Mouse (Mus musculus) hindbrain, embryonic 13.5 days (tissue): ENCODE data around the gene Spats1. TPM values are rescaled to one million over a fixed set of nuclear protein-coding genes. Genes with fewer than 3 reads are reported as not detected.

ENCODE experiments used
- ATAC-seq: fragments of 200-750 bp; cut with Nextera tagmentation; 2 replicates; pipeline ENCODE4 v1.8.0; 2017; ENCODE audit warnings: moderate TSS enrichment; ENCODE audit not compliant: low FRiP score
- H3K27ac ChIP-seq: fragments of 300-500 bp; sonication (generic); 2 replicates; pipeline ENCODE4 v1.5.1; 2015; ENCODE audit warnings: inconsistent platforms, mild to moderate bottlenecking, moderate library complexity
- H3K27me3 ChIP-seq: fragments of 300-500 bp; sonication (generic); 2 replicates; pipeline ENCODE4 v1.6.1; 2015; ENCODE audit warnings: mild to moderate bottlenecking, inconsistent platforms
- H3K36me3 ChIP-seq: fragments of 300-500 bp; sonication (generic); 2 replicates; pipeline ENCODE4 v1.6.1; 2015; ENCODE audit warnings: mild to moderate bottlenecking, inconsistent platforms
- H3K4me1 ChIP-seq: fragments of 300-500 bp; sonication (generic); replicated peaks from 2 replicates; pipeline ENCODE4 v1.6.1; 2015; ENCODE audit warnings: inconsistent platforms
- H3K4me2 ChIP-seq: fragments of 300-500 bp; sonication (generic); 2 replicates; pipeline ENCODE4 v1.6.1; 2015; ENCODE audit warnings: inconsistent platforms, mild to moderate bottlenecking, moderate library complexity
- H3K4me3 ChIP-seq: fragments of 300-500 bp; sonication (generic); 2 replicates; pipeline ENCODE4 v1.5.1; 2015; ENCODE audit warnings: mild to moderate bottlenecking, inconsistent platforms
- H3K9ac ChIP-seq: fragments of 300-500 bp; sonication (generic); 2 replicates; pipeline ENCODE4 v1.6.1; 2015; ENCODE audit warnings: mild to moderate bottlenecking, inconsistent platforms
- H3K9me3 ChIP-seq: fragments of 300-500 bp; sonication (generic); 2 replicates; pipeline ENCODE4 v1.6.1; 2016; ENCODE audit warnings: inconsistent platforms
- WGBS: fragments of 180-500 bp; shearing (Covaris S2); methylation state at CpG from one replicate; pipeline ENCODE4 v1.1.7; 2015; 5-methylcytosine and 5-hydroxymethylcytosine counted together
- polyA plus RNA-seq: library from polyadenylated mRNA; unstranded; fragments of >200 nt; fragmentation: Nextera tagmentation; extraction: Ambion mirVana; gene quantifications from 2 replicates; pipeline ENCODE4 v1.2.1, GENCODE M21; 2015

The Spats1 gene
- polyA plus RNA-seq, 1 experiment from 2014 or later = 2.1 TPM

DNA sequence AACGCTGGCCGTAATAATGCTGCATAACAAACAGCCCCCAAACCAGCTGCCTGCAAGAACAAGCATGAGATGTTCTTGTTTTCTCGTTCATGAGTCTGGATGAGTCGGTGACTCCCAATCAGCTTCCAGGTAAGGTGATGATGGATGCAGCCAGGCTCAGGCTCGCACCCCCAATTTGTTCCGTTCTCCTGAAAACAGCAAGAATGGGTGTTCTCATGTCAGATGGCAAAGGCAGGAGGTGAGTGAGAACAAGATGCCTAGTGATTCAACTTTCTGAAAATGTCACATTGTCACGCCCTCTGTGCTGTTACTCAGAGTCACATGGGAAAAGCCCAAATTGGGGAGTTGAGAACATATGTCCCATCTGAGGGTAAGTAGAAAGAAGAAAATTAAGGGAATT, 10.4 kb upstream of the Spats1 start:
- Histone ChIP-seq H3K9ac (no peak overlapping the region), H3K9me3 (peaks cover 10% of the 10 kb centered on the region), H3K4me3 (no peak overlapping the region), H3K4me1 (no peaks in the 10 kb centered on the region), H3K27ac (no peak overlapping the region), H3K36me3 (no peaks in the 10 kb centered on the region), H3K27me3 (0 out of 2 replicates have a peak, but pooled peaks cover 2% of the 10 kb centered on the region), H3K4me2 (no peak overlapping the region)
- ATAC-seq = no peak
- WGBS = 90% methylated on average over 7 of the region's 7 CpGs

DNA sequence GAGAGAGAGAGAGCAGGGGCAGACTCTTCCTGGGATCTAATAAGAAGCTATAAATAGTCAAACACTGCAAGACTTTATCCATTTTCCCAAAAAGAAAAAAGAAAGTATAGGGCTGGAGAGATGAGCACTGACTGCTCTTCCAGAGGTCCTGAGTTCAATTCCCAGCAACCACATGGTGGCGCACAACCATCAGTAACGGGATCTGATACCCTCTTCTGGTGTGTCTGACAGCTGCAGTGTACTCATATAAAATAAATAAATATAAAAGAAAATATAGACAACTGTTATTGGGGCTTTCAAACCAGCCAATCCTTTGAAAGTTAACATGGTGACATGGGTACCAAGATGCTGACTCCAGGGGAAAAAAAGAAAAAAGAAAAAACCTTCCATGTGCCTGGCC, 5.2 kb upstream of the Spats1 start:
- H3K9ac ChIP-seq = no peak overlapping the region
- no peaks in the 10 kb centered on the region for H3K4me1 ChIP-seq
- no peaks in the 10 kb centered on the region for H3K36me3 ChIP-seq
- WGBS = 33% methylated on average over 2 of the region's 2 CpGs
- H3K4me2 ChIP-seq = no peak overlapping the region
- H3K4me3 ChIP-seq = no peak overlapping the region
- no peak overlapping the region for H3K27ac ChIP-seq
- ATAC-seq = no peak
- H3K27me3 ChIP-seq = peaks cover 14% of the 10 kb centered on the region
- peaks cover 10% of the 10 kb centered on the region for H3K9me3 ChIP-seq

DNA sequence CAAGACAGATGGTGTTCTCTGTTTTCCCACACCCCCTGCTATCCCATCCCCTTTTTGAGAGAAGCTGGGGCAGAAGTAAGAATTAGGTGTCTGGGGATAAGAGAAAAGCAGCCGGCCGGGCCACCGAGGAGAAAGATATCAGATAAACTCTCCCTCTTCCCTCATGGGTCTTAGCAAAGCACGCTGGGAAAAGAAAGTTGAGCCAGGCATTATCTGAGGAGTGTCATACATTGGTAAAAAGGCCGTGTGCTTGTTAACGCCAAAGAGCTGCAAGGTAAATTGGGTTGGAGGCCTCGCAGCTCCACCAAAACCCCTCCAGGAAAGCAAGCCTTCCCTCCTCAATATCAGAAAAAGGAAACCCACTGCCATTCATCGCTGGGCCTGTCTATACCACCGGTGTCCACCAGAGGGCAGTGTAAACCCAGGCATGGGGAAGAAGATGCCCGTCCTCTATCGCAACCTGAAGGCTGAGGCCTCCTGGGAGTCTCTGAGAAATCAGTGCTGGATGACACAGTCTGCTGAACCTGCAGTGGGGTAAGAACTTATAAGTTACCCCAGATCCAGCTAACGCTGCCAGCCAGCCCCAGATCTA, 3.1 kb upstream of the Spats1 start:
- Histone ChIP-seq H3K4me3 (no peak overlapping the region), H3K27me3 (peaks cover 11% of the 10 kb centered on the region), H3K4me2 (no peak overlapping the region), H3K36me3 (no peaks in the 10 kb centered on the region), H3K27ac (no peak overlapping the region), H3K4me1 (peaks cover 12% of the 10 kb centered on the region), H3K9me3 (peaks cover 10% of the 10 kb centered on the region), H3K9ac (no peak overlapping the region)
- peak; percentile 19; the same call in 1 of the 2 replicates for ATAC-seq
- 16% methylated on average over 12 of the region's 12 CpGs for WGBS

GRCm38 (mm10) chr17:45474146-45474545, 1.1 kb downstream of the Spats1 start:
- peak overlapping the region; percentile 67 for H3K4me2 ChIP-seq
- no peaks in the 10 kb centered on the region for H3K36me3 ChIP-seq
- H3K9me3 ChIP-seq = no peaks in the 10 kb centered on the region
- peak overlapping the region; percentile 42 for H3K4me3 ChIP-seq
- H3K4me1 ChIP-seq = peaks cover 12% of the 10 kb centered on the region
- peak overlapping the region; percentile 50; the same call in 1 of the 2 replicates for H3K27ac ChIP-seq
- peak; percentile 47 for ATAC-seq
- H3K27me3 ChIP-seq = peaks cover 11% of the 10 kb centered on the region
- H3K9ac ChIP-seq = peak overlapping the region; percentile 62; the same call in 1 of the 2 replicates
- 70% methylated on average over 8 of the region's 8 CpGs for WGBS

DNA sequence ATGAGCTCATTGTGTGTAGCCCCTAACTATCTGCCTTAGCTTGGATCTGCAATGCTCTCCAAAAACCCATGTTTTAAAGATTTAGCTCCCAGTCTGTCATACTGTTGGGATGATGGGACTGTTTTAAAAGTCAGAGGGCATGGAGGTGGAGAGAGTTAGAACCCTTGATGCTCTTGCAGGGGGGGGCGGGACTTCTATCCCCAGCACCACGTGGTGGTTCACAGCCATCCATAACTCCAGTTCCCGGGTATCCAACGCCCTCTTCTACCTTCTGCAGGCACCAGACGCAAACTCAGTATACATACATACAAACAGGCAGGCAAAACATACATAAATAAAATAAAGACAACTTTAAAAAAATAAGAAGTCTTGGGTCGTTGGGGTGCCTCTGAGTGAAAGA, 1.5 kb downstream of the Spats1 start:
- H3K4me3 ChIP-seq = no peak overlapping the region
- no peaks in the 10 kb centered on the region for H3K9me3 ChIP-seq
- ATAC-seq = no peak
- H3K36me3 ChIP-seq = no peaks in the 10 kb centered on the region
- H3K27ac ChIP-seq = no peak overlapping the region
- WGBS = 82% methylated on average over 6 of the region's 6 CpGs
- H3K9ac ChIP-seq = no peak overlapping the region
- H3K4me2 ChIP-seq = no peak overlapping the region
- H3K27me3 ChIP-seq = peaks cover 11% of the 10 kb centered on the region
- peaks cover 12% of the 10 kb centered on the region for H3K4me1 ChIP-seq

DNA sequence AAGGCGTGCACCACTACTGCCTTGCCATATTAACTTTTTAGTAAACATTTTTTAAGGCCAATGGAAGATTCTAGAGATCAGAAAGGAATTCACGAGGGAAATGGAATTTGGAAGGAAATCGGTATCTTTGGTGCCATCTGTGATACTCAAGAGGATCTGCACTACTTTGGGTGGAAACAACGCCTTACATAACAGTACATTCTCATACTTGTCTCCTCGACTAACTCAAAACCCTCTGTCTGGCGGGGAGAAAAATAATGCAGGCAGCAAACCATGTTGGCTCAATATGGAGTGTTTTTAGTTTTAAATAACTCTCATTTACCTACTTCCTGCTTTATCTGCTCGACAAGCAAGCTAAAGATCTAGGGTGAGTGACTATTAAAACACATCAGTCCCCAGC, 4.5 kb downstream of the Spats1 start:
- no peak overlapping the region for H3K27ac ChIP-seq
- peaks cover 12% of the 10 kb centered on the region for H3K4me1 ChIP-seq
- H3K4me3 ChIP-seq = no peak overlapping the region
- no peak overlapping the region for H3K9ac ChIP-seq
- ATAC-seq = no peak
- no peaks in the 10 kb centered on the region for H3K36me3 ChIP-seq
- H3K4me2 ChIP-seq = no peak overlapping the region
- H3K27me3 ChIP-seq = peaks cover 2% of the 10 kb centered on the region
- no peaks in the 10 kb centered on the region for H3K9me3 ChIP-seq
- 84% methylated on average over 7 of the region's 7 CpGs for WGBS

GRCm38 (mm10) chr17:45468302-45468701, 6.9 kb downstream of the Spats1 start:
- ATAC-seq = no peak

GRCm38 (mm10) chr17:45466701-45467100, 8.5 kb downstream of the Spats1 start:
- Histone ChIP-seq H3K36me3 (no peaks in the 10 kb centered on the region), H3K27me3 (no peaks in the 10 kb centered on the region), H3K4me2 (no peak overlapping the region), H3K4me1 (no peaks in the 10 kb centered on the region), H3K9me3 (no peaks in the 10 kb centered on the region), H3K4me3 (no peak overlapping the region), H3K9ac (no peak overlapping the region), H3K27ac (no peak overlapping the region)
- ATAC-seq = no peak
- WGBS = 66% methylated on average over 2 of the region's 2 CpGs

More at GRCm38 (mm10) chr17:45468302-45468701, 6.9 kb downstream of the Spats1 start:
- Histone ChIP-seq H3K4me2 (no peak overlapping the region), H3K9ac (no peak overlapping the region), H3K4me1 (no peaks in the 10 kb centered on the region), H3K36me3 (no peaks in the 10 kb centered on the region), H3K27ac (no peak overlapping the region), H3K9me3 (no peaks in the 10 kb centered on the region), H3K4me3 (no peak overlapping the region), H3K27me3 (no peaks in the 10 kb centered on the region; the same call in 1 of the 2 replicates)
- 82% methylated on average over 5 of the region's 5 CpGs for WGBS

DNA sequence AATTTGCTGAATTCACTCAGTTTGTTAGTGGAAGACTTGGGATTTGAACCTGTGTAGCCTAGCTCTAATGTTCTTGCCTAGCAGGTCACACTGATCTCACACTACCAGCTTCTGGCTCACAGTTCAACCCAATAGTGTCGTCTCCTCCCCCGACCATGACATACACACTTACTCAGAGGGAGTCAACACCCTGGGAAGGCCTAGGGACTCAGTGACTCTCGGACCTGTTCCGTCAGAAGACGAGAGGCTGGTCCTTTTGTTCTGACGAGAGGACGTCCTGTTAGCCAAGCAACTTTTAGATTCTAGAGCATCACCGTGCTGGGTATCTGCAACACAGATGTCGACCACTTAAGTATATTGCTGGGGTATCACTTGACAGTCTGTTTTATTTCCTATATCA, 11.0 kb downstream of the Spats1 start:
- Histone ChIP-seq H3K27me3 (no peaks in the 10 kb centered on the region), H3K9ac (no peak overlapping the region), H3K36me3 (no peaks in the 10 kb centered on the region), H3K27ac (no peak overlapping the region), H3K9me3 (no peaks in the 10 kb centered on the region), H3K4me1 (no peaks in the 10 kb centered on the region), H3K4me2 (no peak overlapping the region), H3K4me3 (no peak overlapping the region)
- ATAC-seq = no peak
- 87% methylated on average over 9 of the region's 9 CpGs for WGBS

- Histone ChIP-seq H3K9me3 (no peaks in the 10 kb centered on the region), H3K36me3 (no peaks in the 10 kb centered on the region), H3K4me1 (peaks cover 1% of the 10 kb centered on the region; the same call in 1 of the 2 replicates), H3K4me2 (no peak overlapping the region), H3K27ac (no peak overlapping the region), H3K4me3 (no peak overlapping the region), H3K9ac (no peak overlapping the region), H3K27me3 (no peaks in the 10 kb centered on the region)
- 98% methylated on average over 4 of the region's 4 CpGs for WGBS
- ATAC-seq = no peak
These were observed 12.7 kb downstream of the Spats1 start for GRCm38 (mm10) chr17:45462506-45462905.

GRCm38 (mm10) chr17:45459062-45459461, 16.2 kb downstream of the Spats1 start:
- Histone ChIP-seq H3K9me3 (no peaks in the 10 kb centered on the region), H3K4me3 (no peak overlapping the region), H3K36me3 (no peaks in the 10 kb centered on the region), H3K9ac (no peak overlapping the region), H3K4me1 (peaks cover 14% of the 10 kb centered on the region), H3K27ac (no peak overlapping the region), H3K4me2 (no peak overlapping the region), H3K27me3 (no peaks in the 10 kb centered on the region)
- WGBS = 92% methylated on average over 8 of the region's 8 CpGs
- ATAC-seq = no peak

DNA sequence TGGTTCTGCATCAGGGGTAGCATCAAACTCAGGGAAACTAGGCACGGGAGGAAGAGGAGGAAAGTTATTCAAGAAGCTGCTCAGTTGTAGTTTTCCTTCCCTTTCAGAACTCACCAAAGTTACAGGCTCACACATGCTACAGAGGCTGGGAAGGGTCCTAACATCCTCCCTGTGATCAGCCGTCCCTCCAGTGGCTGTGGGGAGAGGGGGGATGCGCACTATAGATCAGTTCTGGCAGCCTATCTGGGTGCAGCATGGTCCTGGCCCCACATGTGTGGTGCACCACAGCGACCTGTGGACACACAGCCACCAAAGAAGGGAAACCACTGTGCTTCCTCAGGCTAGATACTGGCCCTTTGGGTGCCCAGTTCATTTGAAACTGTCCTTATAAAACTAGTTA, 16.7 kb downstream of the Spats1 start:
- Histone ChIP-seq H3K27ac (no peak overlapping the region), H3K4me2 (no peak overlapping the region), H3K9ac (no peak overlapping the region), H3K4me3 (no peak overlapping the region), H3K36me3 (no peaks in the 10 kb centered on the region), H3K9me3 (no peaks in the 10 kb centered on the region), H3K27me3 (no peaks in the 10 kb centered on the region), H3K4me1 (peaks cover 14% of the 10 kb centered on the region)
- ATAC-seq = no peak
- WGBS = 85% methylated on average over 4 of the region's 4 CpGs

- Histone ChIP-seq H3K4me2 (no peak overlapping the region), H3K4me3 (no peak overlapping the region), H3K27ac (peak overlapping the region; percentile 78; the same call in 1 of the 2 replicates), H3K9me3 (no peaks in the 10 kb centered on the region), H3K36me3 (no peaks in the 10 kb centered on the region), H3K9ac (no peak overlapping the region), H3K4me1 (peaks cover 14% of the 10 kb centered on the region), H3K27me3 (no peaks in the 10 kb centered on the region)
- ATAC-seq = no peak
- WGBS = 96% methylated on average over 5 of the region's 5 CpGs
These were observed 17.7 kb downstream of the Spats1 start for GRCm38 (mm10) chr17:45457487-45457886.
